In genomic region chrX:59566017-59566679, GRCm38 (mm10) we compare ENCODE assay signal across 9 mouse cellular contexts. TPM values are rescaled to one million over a fixed set of nuclear protein-coding genes. Genes with fewer than 3 reads are reported as not detected.
DNase-seq lines count a peak whose midpoint lies in the region; ATAC-seq lines count a peak whose summit lies in the region.
"Had no signal": no experiment of that assay in that cellular context is flagged by ENCODE, and none has a peak within 500 bp of the region (broad histone marks: within the 10 kb centered on the region; RNA-seq: fewer than 3 reads in every experiment).

No protein-coding gene starts in this region.

- H3K4me1 ChIP-seq in forebrain, embryonic 16.5 days (replicated peaks; ENCODE audit: control insufficient read depth, insufficient read depth, low read length): peaks cover 3% of the 10 kb centered on the region; the same call in 1 of the 2 replicates
- no peaks in the 10 kb centered on the region for H3K4me1 ChIP-seq in liver, embryonic 11.5 days (replicated peaks; ENCODE audit: control insufficient read depth, insufficient read depth, low read length)
- H3K4me1 ChIP-seq: liver, embryonic 13.5 days had no signal

- intact Hi-C loops in left cerebral cortex, postnatal 10 days (cut with DNase I): loop anchor here (5.0 to 10.0 kb wide), 2 partner anchors 371 to 836 kb away; no protein-coding TSS in a partner anchor
- intact Hi-C loops in left cerebral cortex, postnatal 14 days (cut with DNase I): no loop called here

- no peaks in the 10 kb centered on the region for H3K27me3 ChIP-seq in forebrain, embryonic 16.5 days (replicated peaks; ENCODE audit: control insufficient read depth, insufficient read depth, low read length)
- H3K27me3 ChIP-seq in liver, embryonic 11.5 days (replicated peaks; ENCODE audit: control insufficient read depth, insufficient read depth, low read length): peaks cover 34% of the 10 kb centered on the region

- DNase-seq in left cerebral cortex, postnatal 10 days (ENCODE audit: extremely low spot score in 1 of 2, low spot score in 2 of 2): peak; percentile 2 to 16
- no peak for DNase-seq in left cerebral cortex, adult 8-10 months (ENCODE audit: low spot score in 2 of 2)
- peak; percentile 26 to 41 for DNase-seq in cerebellum, adult 18-20 months
- DNase-seq in left cerebral cortex, postnatal 14 days (ENCODE audit: low spot score in 2 of 2): peak; percentile 3 to 6
- DNase-seq in liver, embryonic 11.5 days (ENCODE audit: low spot score): no peak
- no peak for DNase-seq in gastrocnemius, postnatal 25 days
- DNase-seq: liver, embryonic 13.5 days had no signal

- 20% methylated on average over 17 of the region's 18 CpGs for WGBS in forebrain, embryonic 16.5 days
- 33% methylated on average over 18 of the region's 18 CpGs for WGBS in liver, embryonic 11.5 days

- no peaks in the 10 kb centered on the region for H3K36me3 ChIP-seq in forebrain, embryonic 16.5 days (ENCODE audit: control insufficient read depth, insufficient read depth)
- no peaks in the 10 kb centered on the region for H3K36me3 ChIP-seq in liver, embryonic 11.5 days (ENCODE audit: control insufficient read depth, insufficient read depth, low read length)
- H3K36me3 ChIP-seq: liver, embryonic 13.5 days had no signal

- H3K4me2 ChIP-seq in forebrain, embryonic 16.5 days (ENCODE audit: low read length): peak overlapping the region; percentile 52
- H3K4me2 ChIP-seq in liver, embryonic 11.5 days: no peak overlapping the region

- ATAC-seq in forebrain, embryonic 16.5 days: peak; percentile 49
- peak; percentile 50; the same call in 1 of the 2 replicates for ATAC-seq in neutrophil, adult 5-6 weeks (ENCODE audit: extremely low read depth, insufficient number of reproducible peaks, low FRiP score, poor library complexity, severe bottlenecking)
- no peak for ATAC-seq in liver, embryonic 11.5 days (replicated peaks; ENCODE audit: low FRiP score)

- H3K9ac ChIP-seq in forebrain, embryonic 16.5 days (replicated peaks; ENCODE audit: low read depth, low read length): peak overlapping the region; percentile 79
- no peak overlapping the region for H3K9ac ChIP-seq in liver, embryonic 11.5 days (ENCODE audit: low read depth, low read length)
- H3K9ac ChIP-seq: liver, embryonic 13.5 days had no signal

- no peak overlapping the region for H3K27ac ChIP-seq in forebrain, embryonic 16.5 days (ENCODE audit: low read length)
- no peak overlapping the region for H3K27ac ChIP-seq in liver, embryonic 11.5 days (ENCODE audit: low read depth, low read length)
- H3K27ac ChIP-seq: liver, embryonic 13.5 days had no signal

- no peaks in the 10 kb centered on the region for H3K9me3 ChIP-seq in forebrain, embryonic 16.5 days (ENCODE audit: control insufficient read depth, low read length)
- H3K9me3 ChIP-seq in liver, embryonic 11.5 days (ENCODE audit: control insufficient read depth, low read length): no peaks in the 10 kb centered on the region
- H3K9me3 ChIP-seq: liver, embryonic 13.5 days had no signal

- H3K4me3 ChIP-seq in forebrain, embryonic 16.5 days (replicated peaks; ENCODE audit: low read length): peak overlapping the region; percentile 60
- H3K4me3 ChIP-seq in liver, embryonic 11.5 days (ENCODE audit: low read depth, low read length): no peak overlapping the region
- H3K4me3 ChIP-seq: liver, embryonic 13.5 days had no signal

RNA-seq across cellular contexts. Expression of gene Fgf13, which starts 1.7 kb away (rescaled TPM):
- 100 to 1,000 TPM; 255 to 281 TPM for total RNA-seq in left cerebral cortex, postnatal 10 days (2021)
- total RNA-seq in left cerebral cortex, adult 8-10 months (2022): 100 to 1,000 TPM; 118 to 131 (median 125) TPM
- 133 and 139 TPM in 2 replicates for polyA plus RNA-seq in forebrain, embryonic 16.5 days (2015; fragmentation: Nextera tagmentation; extraction: Ambion mirVana)
- total RNA-seq in left cerebral cortex, postnatal 14 days (2021): 100 to 1,000 TPM; 217 to 219 TPM
- total RNA-seq in neutrophil, adult 5-6 weeks (2017): 3.8 and 8.0 TPM in 2 replicates
- 5.5 and 6.6 TPM in 2 replicates for polyA plus RNA-seq in liver, embryonic 11.5 days (2014; fragmentation: Nextera tagmentation; extraction: Ambion mirVana)
- 10 to 100 TPM; 41.9 to 47.5 TPM for total RNA-seq in gastrocnemius, postnatal 25 days (2021)

Comparison
In these comparisons a context has a peak if more than half of its experiments do, and no peak if none do; other contexts are left out.
1. DNase-seq: peak in left cerebral cortex, postnatal 10 days (2 of 2), cerebellum, adult 18-20 months (2 of 2) and left cerebral cortex, postnatal 14 days (2 of 2); none in left cerebral cortex, adult 8-10 months (0 of 2), liver, embryonic 11.5 days (single experiment) and gastrocnemius, postnatal 25 days (single experiment).